Mouse (Mus musculus): ENCODE results near the gene Col4a4. TPM values are rescaled to one million over a fixed set of nuclear protein-coding genes. Genes with fewer than 3 reads are reported as not detected.

Gene Col4a4
- polyA plus RNA-seq, 1 experiment from 2014 or later, result 0.19 TPM

- DNase-seq (ENCODE audit: low spot score), result no peak
- Histone ChIP-seq H3K27ac (replicated peaks; ENCODE audit: low read depth, low read length) (no peak overlapping the region), H3K36me3 (ENCODE audit: control insufficient read depth, insufficient read depth, low read length) (no peaks in the 10 kb centered on the region), H3K9me3 (ENCODE audit: control insufficient read depth, low read length) (no peaks in the 10 kb centered on the region), H3K4me2 (ENCODE audit: low read depth, low read length) (no peak overlapping the region), H3K4me3 (ENCODE audit: low read depth, low read length) (no peak overlapping the region), H3K27me3 (replicated peaks; ENCODE audit: control insufficient read depth, insufficient read depth, low read length) (no peaks in the 10 kb centered on the region), H3K9ac (ENCODE audit: low read depth, low read length) (no peak overlapping the region), H3K4me1 (ENCODE audit: control insufficient read depth, insufficient read depth, low read length) (no peaks in the 10 kb centered on the region)
- ATAC-seq (ENCODE audit: low read depth), result no peak
- 59% methylated on average over 6 of the region's 6 CpGs for WGBS
Measured at GRCm38 (mm10) chr1:82465321-82465853, 121.3 kb downstream of the Col4a4 start.

GRCm38 (mm10) chr1:82461041-82461440, 125.6 kb downstream of the Col4a4 start:
- Histone ChIP-seq H3K4me1 (ENCODE audit: control insufficient read depth, insufficient read depth, low read length) (no peaks in the 10 kb centered on the region), H3K4me2 (ENCODE audit: low read depth, low read length) (no peak overlapping the region), H3K4me3 (ENCODE audit: low read depth, low read length) (no peak overlapping the region), H3K9me3 (ENCODE audit: control insufficient read depth, low read length) (no peaks in the 10 kb centered on the region), H3K9ac (ENCODE audit: low read depth, low read length) (no peak overlapping the region), H3K27me3 (replicated peaks; ENCODE audit: control insufficient read depth, insufficient read depth, low read length) (no peaks in the 10 kb centered on the region), H3K36me3 (ENCODE audit: control insufficient read depth, insufficient read depth, low read length) (no peaks in the 10 kb centered on the region), H3K27ac (replicated peaks; ENCODE audit: low read depth, low read length) (no peak overlapping the region)
- ATAC-seq (ENCODE audit: low read depth), result no peak
- WGBS, result 65% methylated on average over 4 of the region's 4 CpGs
- no peak for DNase-seq (ENCODE audit: low spot score)

GRCm38 (mm10) chr1:82459926-82460325, 126.7 kb downstream of the Col4a4 start:
- 84% methylated on average over 2 of the region's 2 CpGs for WGBS
- H3K4me3 ChIP-seq (ENCODE audit: low read depth, low read length), result no peak overlapping the region
- ATAC-seq (ENCODE audit: low read depth) (no peak), DNase-seq (ENCODE audit: low spot score) (no peak)
- no peaks in the 10 kb centered on the region for H3K27me3 ChIP-seq (replicated peaks; ENCODE audit: control insufficient read depth, insufficient read depth, low read length)
- H3K27ac ChIP-seq (replicated peaks; ENCODE audit: low read depth, low read length), result no peak overlapping the region
- no peak overlapping the region for H3K9ac ChIP-seq (ENCODE audit: low read depth, low read length)
- no peaks in the 10 kb centered on the region for H3K9me3 ChIP-seq (ENCODE audit: control insufficient read depth, low read length)
- no peak overlapping the region for H3K4me2 ChIP-seq (ENCODE audit: low read depth, low read length)
- H3K36me3 ChIP-seq (ENCODE audit: control insufficient read depth, insufficient read depth, low read length), result no peaks in the 10 kb centered on the region
- no peaks in the 10 kb centered on the region for H3K4me1 ChIP-seq (ENCODE audit: control insufficient read depth, insufficient read depth, low read length)

GRCm38 (mm10) chr1:82459350-82459749, 127.3 kb downstream of the Col4a4 start:
- DNase-seq (ENCODE audit: low spot score) (no peak), ATAC-seq (ENCODE audit: low read depth) (no peak)
- no peaks in the 10 kb centered on the region for H3K36me3 ChIP-seq (ENCODE audit: control insufficient read depth, insufficient read depth, low read length)
- 55% methylated on average over 4 of the region's 4 CpGs for WGBS
- no peak overlapping the region for H3K9ac ChIP-seq (ENCODE audit: low read depth, low read length)
- H3K4me3 ChIP-seq (ENCODE audit: low read depth, low read length), result no peak overlapping the region
- H3K4me1 ChIP-seq (ENCODE audit: control insufficient read depth, insufficient read depth, low read length), result no peaks in the 10 kb centered on the region
- no peaks in the 10 kb centered on the region for H3K9me3 ChIP-seq (ENCODE audit: control insufficient read depth, low read length)
- no peak overlapping the region for H3K4me2 ChIP-seq (ENCODE audit: low read depth, low read length)
- no peaks in the 10 kb centered on the region for H3K27me3 ChIP-seq (replicated peaks; ENCODE audit: control insufficient read depth, insufficient read depth, low read length)
- no peak overlapping the region for H3K27ac ChIP-seq (replicated peaks; ENCODE audit: low read depth, low read length)

GRCm38 (mm10) chr1:82454031-82454430, 132.6 kb downstream of the Col4a4 start:
- Histone ChIP-seq H3K36me3 (ENCODE audit: control insufficient read depth, insufficient read depth, low read length) (no peaks in the 10 kb centered on the region), H3K4me1 (ENCODE audit: control insufficient read depth, insufficient read depth, low read length) (no peaks in the 10 kb centered on the region), H3K27ac (replicated peaks; ENCODE audit: low read depth, low read length) (no peak overlapping the region), H3K9me3 (ENCODE audit: control insufficient read depth, low read length) (no peaks in the 10 kb centered on the region), H3K4me3 (ENCODE audit: low read depth, low read length) (no peak overlapping the region), H3K9ac (ENCODE audit: low read depth, low read length) (no peak overlapping the region), H3K4me2 (ENCODE audit: low read depth, low read length) (no peak overlapping the region), H3K27me3 (replicated peaks; ENCODE audit: control insufficient read depth, insufficient read depth, low read length) (no peaks in the 10 kb centered on the region)
- DNase-seq (ENCODE audit: low spot score) (no peak), ATAC-seq (ENCODE audit: low read depth) (no peak)
- 96% methylated on average over 3 of the region's 3 CpGs for WGBS

- H3K4me2 ChIP-seq (ENCODE audit: low read depth, low read length), result no peak overlapping the region
- ATAC-seq (ENCODE audit: low read depth) (no peak), DNase-seq (ENCODE audit: low spot score) (no peak)
- H3K4me3 ChIP-seq (ENCODE audit: low read depth, low read length), result no peak overlapping the region
- H3K27ac ChIP-seq (replicated peaks; ENCODE audit: low read depth, low read length), result no peak overlapping the region
- H3K4me1 ChIP-seq (ENCODE audit: control insufficient read depth, insufficient read depth, low read length), result no peaks in the 10 kb centered on the region
- WGBS, result 32% methylated on average over 6 of the region's 6 CpGs
- H3K27me3 ChIP-seq (replicated peaks; ENCODE audit: control insufficient read depth, insufficient read depth, low read length), result no peaks in the 10 kb centered on the region
- H3K9me3 ChIP-seq (ENCODE audit: control insufficient read depth, low read length), result no peaks in the 10 kb centered on the region
- H3K9ac ChIP-seq (ENCODE audit: low read depth, low read length), result no peak overlapping the region
- no peaks in the 10 kb centered on the region for H3K36me3 ChIP-seq (ENCODE audit: control insufficient read depth, insufficient read depth, low read length)
Measured at GRCm38 (mm10) chr1:82451927-82452651, 134.6 kb downstream of the Col4a4 start.

GRCm38 (mm10) chr1:82449851-82450250, 136.8 kb downstream of the Col4a4 start:
- DNase-seq (ENCODE audit: low spot score), result no peak
- H3K9ac ChIP-seq (ENCODE audit: low read depth, low read length), result no peak overlapping the region
- H3K4me1 ChIP-seq (ENCODE audit: control insufficient read depth, insufficient read depth, low read length), result no peaks in the 10 kb centered on the region
- no peak overlapping the region for H3K27ac ChIP-seq (replicated peaks; ENCODE audit: low read depth, low read length)
- H3K9me3 ChIP-seq (ENCODE audit: control insufficient read depth, low read length), result no peaks in the 10 kb centered on the region
- no peak overlapping the region for H3K4me3 ChIP-seq (ENCODE audit: low read depth, low read length)
- WGBS, result 91% methylated on average over 4 of the region's 4 CpGs
- ATAC-seq (ENCODE audit: low read depth), result no peak
- no peaks in the 10 kb centered on the region for H3K36me3 ChIP-seq (ENCODE audit: control insufficient read depth, insufficient read depth, low read length)
- H3K27me3 ChIP-seq (replicated peaks; ENCODE audit: control insufficient read depth, insufficient read depth, low read length), result no peaks in the 10 kb centered on the region
- no peak overlapping the region for H3K4me2 ChIP-seq (ENCODE audit: low read depth, low read length)

- no peak overlapping the region for H3K4me2 ChIP-seq (ENCODE audit: low read depth, low read length)
- no peaks in the 10 kb centered on the region for H3K4me1 ChIP-seq (ENCODE audit: control insufficient read depth, insufficient read depth, low read length)
- DNase-seq (ENCODE audit: low spot score), result no peak
- H3K4me3 ChIP-seq (ENCODE audit: low read depth, low read length), result no peak overlapping the region
- WGBS, result 88% methylated on average over 7 of the region's 7 CpGs
- H3K27ac ChIP-seq (replicated peaks; ENCODE audit: low read depth, low read length), result no peak overlapping the region
- ATAC-seq (ENCODE audit: low read depth), result no peak
- H3K36me3 ChIP-seq (ENCODE audit: control insufficient read depth, insufficient read depth, low read length), result no peaks in the 10 kb centered on the region
- H3K9me3 ChIP-seq (ENCODE audit: control insufficient read depth, low read length), result no peaks in the 10 kb centered on the region
- H3K9ac ChIP-seq (ENCODE audit: low read depth, low read length), result no peak overlapping the region
- no peaks in the 10 kb centered on the region for H3K27me3 ChIP-seq (replicated peaks; ENCODE audit: control insufficient read depth, insufficient read depth, low read length)
Measured at GRCm38 (mm10) chr1:82446049-82446448, 140.6 kb downstream of the Col4a4 start.

GRCm38 (mm10) chr1:82443517-82443916, 143.1 kb downstream of the Col4a4 start:
- H3K36me3 ChIP-seq (ENCODE audit: control insufficient read depth, insufficient read depth, low read length), result no peaks in the 10 kb centered on the region
- H3K9me3 ChIP-seq (ENCODE audit: control insufficient read depth, low read length), result no peaks in the 10 kb centered on the region
- no peak for ATAC-seq (ENCODE audit: low read depth)
- DNase-seq (ENCODE audit: low spot score), result no peak
- 51% methylated on average over 4 of the region's 4 CpGs for WGBS
- H3K27me3 ChIP-seq (replicated peaks; ENCODE audit: control insufficient read depth, insufficient read depth, low read length), result no peaks in the 10 kb centered on the region
- H3K4me2 ChIP-seq (ENCODE audit: low read depth, low read length), result no peak overlapping the region
- no peak overlapping the region for H3K9ac ChIP-seq (ENCODE audit: low read depth, low read length)
- H3K4me1 ChIP-seq (ENCODE audit: control insufficient read depth, insufficient read depth, low read length), result no peaks in the 10 kb centered on the region
- no peak overlapping the region for H3K4me3 ChIP-seq (ENCODE audit: low read depth, low read length)
- no peak overlapping the region for H3K27ac ChIP-seq (replicated peaks; ENCODE audit: low read depth, low read length)
